Mouse (Mus musculus) lung, postnatal 0 days (tissue): Measurements from ENCODE around the gene Senp6.

ENCODE experiments used
- CTCF ChIP-seq: IDR thresholded peaks from 2 replicates; pipeline ENCODE4 v1.5.1; 2016; ENCODE audit warnings: antibody characterized with exemption, mild to moderate bottlenecking
- EP300 ChIP-seq: IDR thresholded peaks from 2 replicates; pipeline ENCODE4 v1.6.1; 2016; ENCODE audit warnings: antibody characterized with exemption, mild to moderate bottlenecking, control low read depth

GRCm38 (mm10) chr9:80178670-80179069 lies 112.0 kb downstream of the Senp6 start:
- TF ChIP-seq CTCF (no peak), EP300 (no peak)
